Mouse (Mus musculus) stomach, embryonic 16.5 days (tissue): Measurements from ENCODE around the gene Csk. TPM values are rescaled to one million over a fixed set of nuclear protein-coding genes. Genes with fewer than 3 reads are reported as not detected.

Source experiments
- ATAC-seq: fragments of 200-750 bp; cut with Nextera tagmentation; 2 replicates; pipeline ENCODE4 v1.8.0; 2017; ENCODE audit warnings: moderate number of reproducible peaks, moderate TSS enrichment; ENCODE audit not compliant: insufficient read depth, low FRiP score
- H3K27ac ChIP-seq: fragments of 300-500 bp; sonication (generic); 2 replicates; pipeline ENCODE4 v1.5.1; 2014; ENCODE audit warnings: low read length
- H3K27me3 ChIP-seq: fragments of 300-500 bp; sonication (generic); 2 replicates; pipeline ENCODE4 v1.6.1; 2014; ENCODE audit warnings: low read length, control low read depth, mixed read lengths; ENCODE audit not compliant: control insufficient read depth, insufficient read depth
- H3K36me3 ChIP-seq: fragments of 300-500 bp; sonication (generic); 2 replicates; pipeline ENCODE4 v1.6.1; 2014; ENCODE audit warnings: low read length; ENCODE audit not compliant: control insufficient read depth, insufficient read depth
- H3K4me1 ChIP-seq: fragments of 300-500 bp; sonication (generic); 2 replicates; pipeline ENCODE4 v1.6.1; 2014; ENCODE audit warnings: low read length, control low read depth, mixed read lengths; ENCODE audit not compliant: control insufficient read depth, insufficient read depth
- H3K4me2 ChIP-seq: fragments of 300-500 bp; sonication (generic); 2 replicates; pipeline ENCODE4 v1.6.1; 2014; ENCODE audit warnings: low read depth, low read length, mixed read lengths
- H3K4me3 ChIP-seq: fragments of 300-500 bp; sonication (generic); replicated peaks from 2 replicates; pipeline ENCODE4 v1.5.1; 2014; ENCODE audit warnings: mild to moderate bottlenecking, low read length
- H3K9ac ChIP-seq: fragments of 300-500 bp; sonication (generic); 2 replicates; pipeline ENCODE4 v1.6.1; 2014; ENCODE audit warnings: low read length
- H3K9me3 ChIP-seq: fragments of 300-500 bp; sonication (generic); replicated peaks from 2 replicates; pipeline ENCODE4 v1.6.1; 2016; ENCODE audit warnings: low read length, control low read depth; ENCODE audit not compliant: control insufficient read depth
- WGBS: fragments of 180-500 bp; shearing (Covaris S2); extraction: QIAGEN DNeasy Blood & Tissue Kit; methylation state at CpG from one replicate; pipeline ENCODE4 v1.1.7; 2014; 5-methylcytosine and 5-hydroxymethylcytosine counted together
- polyA plus RNA-seq: library from polyadenylated mRNA; unstranded; fragments of >200 nt; fragmentation: Nextera tagmentation; extraction: Ambion mirVana; gene quantifications from 2 replicates; pipeline ENCODE4 v1.2.1, GENCODE M21; 2015

Csk gene
- polyA plus RNA-seq: 26.6 and 27.9 TPM in 2 replicates

- H3K9me3 ChIP-seq: no peaks in the 10 kb centered on the region
- no peaks in the 10 kb centered on the region for H3K27me3 ChIP-seq
- no peaks in the 10 kb centered on the region for H3K36me3 ChIP-seq
- H3K4me1 ChIP-seq: peaks cover 15% of the 10 kb centered on the region
- 55% methylated on average over 5 of the region's 5 CpGs for WGBS
- H3K9ac ChIP-seq: no peak within 1 kb of the TSS
- no peak within 1 kb of the TSS for H3K4me2 ChIP-seq
- ATAC-seq: no peak
- H3K4me3 ChIP-seq: no peak within 1 kb of the TSS
- no peak within 1 kb of the TSS for H3K27ac ChIP-seq
Measured at GRCm38 (mm10) chr9:57653283-57653682, at the start of gene Csk. Csk (minus strand) TSS chr9:57653631.

GRCm38 (mm10) chr9:57698466-57699150 lies 45.2 kb upstream of the Csk start:
- Histone ChIP-seq H3K27ac (no peak overlapping the region), H3K36me3 (no peaks in the 10 kb centered on the region), H3K27me3 (peaks cover 24% of the 10 kb centered on the region), H3K9me3 (no peaks in the 10 kb centered on the region), H3K4me3 (no peak overlapping the region), H3K9ac (no peak overlapping the region), H3K4me1 (peaks cover 14% of the 10 kb centered on the region), H3K4me2 (no peak overlapping the region)
- ATAC-seq: no peak
- WGBS: 83% methylated on average over 1 of the region's 1 CpGs

GRCm38 (mm10) chr9:57697380-57697779 lies 43.9 kb upstream of the Csk start:
- no peaks in the 10 kb centered on the region for H3K9me3 ChIP-seq
- WGBS: 21% methylated on average over 4 of the region's 4 CpGs
- ATAC-seq: peak; percentile 25; the same call in 1 of the 2 replicates

GRCm38 (mm10) chr9:57696380-57697285 lies 43.2 kb upstream of the Csk start:
- Histone ChIP-seq H3K9ac (peak overlapping the region; percentile 47), H3K36me3 (no peaks in the 10 kb centered on the region), H3K4me3 (peak overlapping the region; percentile 45), H3K27ac (no peak overlapping the region), H3K4me1 (peaks cover 14% of the 10 kb centered on the region), H3K9me3 (no peaks in the 10 kb centered on the region), H3K27me3 (peaks cover 24% of the 10 kb centered on the region), H3K4me2 (peak overlapping the region; percentile 70)
- WGBS: 2% methylated on average over 42 of the region's 42 CpGs
- ATAC-seq: peak; percentile 29; the same call in 1 of the 2 replicates

More at GRCm38 (mm10) chr9:57697380-57697779, 43.9 kb upstream of the Csk start:
- Histone ChIP-seq H3K4me3 (no peak overlapping the region), H3K27ac (no peak overlapping the region), H3K4me1 (peaks cover 14% of the 10 kb centered on the region), H3K36me3 (no peaks in the 10 kb centered on the region), H3K27me3 (peaks cover 24% of the 10 kb centered on the region), H3K9ac (no peak overlapping the region), H3K4me2 (no peak overlapping the region)

GRCm38 (mm10) chr9:57694108-57694507 lies 40.7 kb upstream of the Csk start:
- no peak overlapping the region for H3K4me2 ChIP-seq
- no peak overlapping the region for H3K4me3 ChIP-seq
- H3K27me3 ChIP-seq: peaks cover 24% of the 10 kb centered on the region
- ATAC-seq: no peak
- 84% methylated on average over 2 of the region's 2 CpGs for WGBS
- no peak overlapping the region for H3K9ac ChIP-seq
- no peaks in the 10 kb centered on the region for H3K36me3 ChIP-seq
- no peaks in the 10 kb centered on the region for H3K9me3 ChIP-seq
- peaks cover 14% of the 10 kb centered on the region for H3K4me1 ChIP-seq
- H3K27ac ChIP-seq: no peak overlapping the region

- Histone ChIP-seq H3K4me3 (no peak overlapping the region), H3K4me2 (no peak overlapping the region), H3K9ac (no peak overlapping the region), H3K9me3 (no peaks in the 10 kb centered on the region), H3K4me1 (no peaks in the 10 kb centered on the region), H3K27me3 (no peaks in the 10 kb centered on the region), H3K36me3 (no peaks in the 10 kb centered on the region), H3K27ac (no peak overlapping the region)
- WGBS: 41% methylated on average over 2 of the region's 2 CpGs
- ATAC-seq: no peak
Measured at GRCm38 (mm10) chr9:57688606-57689005, 35.2 kb upstream of the Csk start.

- H3K27me3 ChIP-seq: no peaks in the 10 kb centered on the region
- no peak overlapping the region for H3K4me2 ChIP-seq
- H3K9ac ChIP-seq: no peak overlapping the region
- H3K9me3 ChIP-seq: no peaks in the 10 kb centered on the region
- no peak overlapping the region for H3K27ac ChIP-seq
- WGBS: 24% methylated on average over 2 of the region's 2 CpGs
- H3K36me3 ChIP-seq: no peaks in the 10 kb centered on the region
- no peaks in the 10 kb centered on the region for H3K4me1 ChIP-seq
- ATAC-seq: no peak
- H3K4me3 ChIP-seq: no peak overlapping the region
Measured at GRCm38 (mm10) chr9:57688158-57688557, 34.7 kb upstream of the Csk start.

- Histone ChIP-seq H3K4me2 (no peak within 1 kb of the TSS), H3K27ac (no peak within 1 kb of the TSS), H3K4me3 (no peak within 1 kb of the TSS), H3K4me1 (no peaks in the 10 kb centered on the region), H3K27me3 (no peaks in the 10 kb centered on the region), H3K9me3 (no peaks in the 10 kb centered on the region), H3K36me3 (no peaks in the 10 kb centered on the region), H3K9ac (no peak within 1 kb of the TSS)
- WGBS: 86% methylated on average over 2 of the region's 2 CpGs
- no peak for ATAC-seq
Measured at GRCm38 (mm10) chr9:57687751-57688150, 34.3 kb upstream of the Csk start, which contains the start of gene Cyp1a1. Cyp1a1 (plus strand) TSS chr9:57687928.

- H3K9me3 ChIP-seq: no peaks in the 10 kb centered on the region
- WGBS: 74% methylated on average over 5 of the region's 5 CpGs
- ATAC-seq: no peak
- H3K4me1 ChIP-seq: no peaks in the 10 kb centered on the region
- no peak overlapping the region for H3K9ac ChIP-seq
- no peak overlapping the region for H3K27ac ChIP-seq
- no peak overlapping the region for H3K4me2 ChIP-seq
- H3K36me3 ChIP-seq: no peaks in the 10 kb centered on the region
- H3K27me3 ChIP-seq: no peaks in the 10 kb centered on the region
- no peak overlapping the region for H3K4me3 ChIP-seq
Measured at GRCm38 (mm10) chr9:57686011-57686410, 32.6 kb upstream of the Csk start.
